Mouse (Mus musculus) urinary bladder, postnatal 25 days (tissue): ENCODE measurements around the gene Obscn.
A peak's percentile ranks its signal among the peaks of the same experiment; 100 is the strongest.
"Not testable (repeated sequence)": the region's sequence is repeated elsewhere in the genome, so short reads cannot be mapped to it uniquely, and the experiment has no call there.

Source experiments
- DNase-seq: peaks from one replicate; pipeline ENCODE4 v3.0.0; 2022; ENCODE audit warnings: low spot score

The Obscn gene

GRCm38 (mm10) chr11:58959921-58960465 lies 176.2 kb downstream of the Obscn start:
- DNase-seq, result peak; percentile 57

- DNase-seq, result no peak
Measured at GRCm38 (mm10) chr11:58959186-58959825, 176.9 kb downstream of the Obscn start.

- no peak for DNase-seq
Measured at GRCm38 (mm10) chr11:58958536-58958935, 177.7 kb downstream of the Obscn start.

GRCm38 (mm10) chr11:58957226-58957914 lies 178.8 kb downstream of the Obscn start:
- DNase-seq, result no peak

GRCm38 (mm10) chr11:58955868-58956257 lies 180.3 kb downstream of the Obscn start:
- DNase-seq, result no peak

GRCm38 (mm10) chr11:58955143-58955867 lies 180.9 kb downstream of the Obscn start:
- DNase-seq, result no peak

- peak; percentile 71 for DNase-seq
Measured at GRCm38 (mm10) chr11:58954420-58955142, 181.6 kb downstream of the Obscn start, which contains the start of the genes Hist3h2a and Trim17. Gene Hist3h2a, plus strand, starts transcription at chr11:58954685. Gene Trim17, plus strand, starts transcription at chr11:58954685.

- not testable (repeated sequence) for DNase-seq
Measured at GRCm38 (mm10) chr11:58954170-58954419, 182.1 kb downstream of the Obscn start.

GRCm38 (mm10) chr11:58953351-58954169 lies 182.6 kb downstream of the Obscn start:
- DNase-seq, result no peak

- DNase-seq, result no peak
Measured at GRCm38 (mm10) chr11:58951210-58951609, 185.0 kb downstream of the Obscn start.

- no peak for DNase-seq
Measured at GRCm38 (mm10) chr11:58949480-58950431, 186.4 kb downstream of the Obscn start.

GRCm38 (mm10) chr11:58948542-58949479 lies 187.4 kb downstream of the Obscn start, which contains the start of gene Hist3h2ba:
Gene Hist3h2ba, plus strand, starts transcription at chr11:58948920.
- peak; percentile 15 for DNase-seq

GRCm38 (mm10) chr11:58947798-58948528 lies 188.2 kb downstream of the Obscn start:
- DNase-seq, result no peak

- no peak for DNase-seq
Measured at GRCm38 (mm10) chr11:58947306-58947705, 188.9 kb downstream of the Obscn start.
